Mouse (Mus musculus) thymus, postnatal 4 days (tissue): ENCODE results near the gene Tmem144.

ENCODE experiments used
- DNase-seq: peaks from one replicate; pipeline ENCODE4 v3.0.0; 2021

Gene Tmem144

GRCm38 (mm10) chr3:79857780-79858179 is 5.2 kb upstream of the Tmem144 start:
- DNase-seq = no peak

DNA sequence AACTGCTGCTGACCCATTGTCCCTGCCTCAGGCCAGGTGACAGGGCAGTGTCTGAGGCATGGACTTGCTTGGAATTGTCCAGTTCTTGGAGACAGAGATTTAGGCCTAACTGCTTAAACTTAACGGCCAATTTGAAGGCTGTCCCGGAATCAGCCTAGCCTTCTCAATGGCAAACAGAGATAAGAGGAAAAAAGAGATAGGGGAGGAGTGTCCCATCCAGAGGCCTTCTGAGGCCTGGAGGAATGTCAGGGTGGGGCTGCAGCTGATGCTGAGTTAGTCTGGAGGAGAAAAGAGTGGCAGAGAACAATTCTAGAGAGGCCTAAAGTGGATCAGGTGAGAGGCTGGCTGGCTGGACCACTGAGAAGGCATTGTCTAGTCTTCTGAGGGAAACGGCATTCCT is 465 bp downstream of the Tmem144 start:
- DNase-seq = no peak

- DNase-seq = no peak
Observed at GRCm38 (mm10) chr3:79850656-79851055, 1.9 kb downstream of the Tmem144 start.

- no peak for DNase-seq
Observed at GRCm38 (mm10) chr3:79849621-79850020, 3.0 kb downstream of the Tmem144 start.

- DNase-seq = no peak
Observed at GRCm38 (mm10) chr3:79848841-79849240, 3.7 kb downstream of the Tmem144 start.

- DNase-seq = no peak
Observed at GRCm38 (mm10) chr3:79846633-79847032, 5.9 kb downstream of the Tmem144 start.

- DNase-seq = no peak
Observed at GRCm38 (mm10) chr3:79843999-79844398, 8.6 kb downstream of the Tmem144 start.

GRCm38 (mm10) chr3:79842616-79843016 is 10.0 kb downstream of the Tmem144 start:
- peak; percentile 71 for DNase-seq

- peak; percentile 60 for DNase-seq
Observed at GRCm38 (mm10) chr3:79842165-79842564, 10.4 kb downstream of the Tmem144 start.

DNA sequence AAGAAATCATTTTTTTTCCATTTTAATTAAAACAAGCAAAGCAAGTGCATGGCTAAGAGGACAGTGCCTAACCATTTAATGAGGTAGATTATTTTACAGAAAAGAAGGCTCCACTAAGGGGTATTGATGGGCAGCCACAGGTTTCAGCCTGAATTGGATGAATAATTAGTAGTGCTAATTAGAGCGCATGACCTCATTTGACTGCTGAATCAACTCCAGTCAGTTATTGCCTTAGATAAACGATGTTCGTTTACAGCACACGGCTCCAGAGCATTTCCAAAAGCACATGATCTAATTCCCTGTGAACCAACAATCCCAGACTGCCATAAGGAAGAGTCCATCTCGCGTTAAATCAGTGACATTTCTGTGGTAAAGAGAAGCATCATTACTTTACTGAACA is 11.1 kb downstream of the Tmem144 start:
- DNase-seq = no peak

DNA sequence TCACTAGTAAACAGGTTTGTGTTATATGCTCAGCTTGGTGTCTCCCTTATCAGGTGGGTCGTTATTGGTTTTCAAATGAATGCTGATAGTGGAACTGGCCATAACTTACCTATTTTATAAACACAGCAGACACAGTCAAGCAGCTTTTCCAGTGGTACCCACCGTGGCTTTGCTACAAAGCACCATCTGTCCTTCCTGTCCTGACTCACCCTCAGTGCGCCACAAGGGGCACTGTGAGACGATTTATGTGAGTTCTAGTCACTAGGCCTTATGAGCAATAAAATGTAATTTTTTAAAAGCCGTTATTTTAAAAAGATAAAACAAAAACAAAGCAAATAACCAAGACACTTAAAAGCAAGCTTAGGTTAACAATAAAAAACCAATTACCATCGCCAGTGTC is 13.8 kb downstream of the Tmem144 start:
- peak; percentile 51 for DNase-seq

- no peak for DNase-seq
Observed at GRCm38 (mm10) chr3:79829289-79829688, 23.3 kb downstream of the Tmem144 start.

- DNase-seq = no peak
Observed at GRCm38 (mm10) chr3:79825067-79825780, 27.3 kb downstream of the Tmem144 start.

- no peak for DNase-seq
Observed at GRCm38 (mm10) chr3:79823176-79823575, 29.4 kb downstream of the Tmem144 start.

DNA sequence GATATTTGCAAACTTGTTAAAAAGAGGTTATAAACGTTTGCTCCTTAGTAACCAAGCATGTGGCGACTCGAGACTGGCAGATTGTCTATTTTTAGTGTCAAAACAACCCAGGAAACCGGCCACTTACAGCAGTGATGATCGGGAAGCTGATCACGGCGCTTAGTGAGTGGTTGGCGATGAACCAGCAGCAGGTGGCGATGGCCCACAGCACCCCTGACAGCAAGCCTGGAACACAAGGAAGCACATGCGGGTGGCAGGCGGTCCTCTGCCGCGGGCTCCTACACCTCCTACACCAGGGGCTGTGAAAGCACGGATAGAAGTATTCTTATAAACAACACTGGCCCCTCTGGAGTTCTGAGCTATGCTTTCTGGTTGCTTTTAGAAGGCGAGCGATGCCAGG is 31.4 kb downstream of the Tmem144 start:
- DNase-seq = no peak

- no peak for DNase-seq
Observed at GRCm38 (mm10) chr3:79818202-79818995, 34.2 kb downstream of the Tmem144 start.

DNA sequence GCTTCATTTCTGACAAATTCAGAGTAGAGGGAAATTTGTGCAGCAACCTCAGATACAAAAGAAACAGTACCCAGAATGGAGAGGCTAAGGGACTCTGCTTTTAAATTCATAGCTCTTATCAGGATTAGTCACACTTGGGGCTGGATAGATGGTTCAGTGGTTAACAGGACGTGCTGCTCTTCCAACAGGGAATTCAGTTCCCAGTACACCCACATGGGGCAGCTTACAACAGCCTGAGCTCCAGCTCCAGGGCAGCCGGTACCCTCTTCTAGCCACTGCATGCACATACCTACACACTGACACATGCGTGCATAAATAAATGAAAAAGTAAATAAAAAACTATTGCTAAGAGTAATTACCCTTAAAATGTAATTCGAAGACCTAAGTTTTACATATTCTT is 36.3 kb downstream of the Tmem144 start:
- DNase-seq = no peak

DNA sequence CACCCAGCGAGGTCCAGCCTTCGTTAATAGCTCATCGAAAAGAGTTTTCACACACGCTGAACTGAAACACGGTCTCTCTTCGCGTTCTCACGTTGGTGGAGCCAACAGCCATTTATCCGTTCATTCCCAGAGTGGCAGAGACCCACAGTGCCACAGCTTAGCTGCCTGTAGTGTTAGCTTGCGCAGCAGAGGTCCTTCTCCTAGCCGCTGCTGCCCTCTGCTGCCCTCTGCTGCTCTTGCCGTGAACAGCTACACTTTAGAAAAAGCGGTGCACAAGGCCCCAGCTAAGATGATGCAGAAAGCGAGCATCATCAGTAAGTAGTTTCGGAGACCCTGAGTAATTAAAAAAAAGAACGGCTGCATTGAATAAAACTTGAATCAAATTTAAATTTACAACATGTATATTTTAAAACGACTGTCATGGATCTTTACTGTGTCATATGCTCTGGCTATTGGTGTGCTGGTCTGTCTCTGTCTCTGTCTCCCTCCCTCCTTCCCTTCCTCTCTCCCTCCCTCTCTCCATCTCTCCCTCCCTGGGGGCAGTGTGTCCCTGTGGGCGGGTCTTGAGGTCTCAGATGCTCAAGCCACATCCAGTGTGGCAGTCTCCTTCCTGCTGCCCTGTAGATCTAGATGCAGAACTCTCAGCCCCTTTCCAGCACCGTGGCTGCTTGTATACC is 38.6 kb downstream of the Tmem144 start:
- DNase-seq = peak; percentile 82

DNA sequence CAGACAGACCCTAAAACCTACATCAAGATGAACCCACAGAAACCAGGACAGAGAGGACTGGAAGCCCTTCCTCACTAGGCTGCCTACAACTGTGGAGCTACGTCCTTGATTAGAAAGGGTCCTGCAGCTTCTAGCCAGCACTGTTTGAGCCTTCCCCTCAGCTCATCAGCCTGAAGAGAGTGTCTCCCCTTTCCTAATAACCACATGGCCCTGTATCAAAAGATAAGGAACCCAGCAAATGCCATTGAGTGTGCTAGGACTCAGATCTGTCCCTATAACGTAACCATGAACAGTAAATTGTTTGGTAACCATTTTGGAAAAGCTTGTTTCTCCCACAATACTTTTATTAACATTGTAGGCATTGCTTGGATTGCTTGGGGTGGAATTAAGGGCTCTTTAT is 40.5 kb downstream of the Tmem144 start:
- DNase-seq = no peak

DNA sequence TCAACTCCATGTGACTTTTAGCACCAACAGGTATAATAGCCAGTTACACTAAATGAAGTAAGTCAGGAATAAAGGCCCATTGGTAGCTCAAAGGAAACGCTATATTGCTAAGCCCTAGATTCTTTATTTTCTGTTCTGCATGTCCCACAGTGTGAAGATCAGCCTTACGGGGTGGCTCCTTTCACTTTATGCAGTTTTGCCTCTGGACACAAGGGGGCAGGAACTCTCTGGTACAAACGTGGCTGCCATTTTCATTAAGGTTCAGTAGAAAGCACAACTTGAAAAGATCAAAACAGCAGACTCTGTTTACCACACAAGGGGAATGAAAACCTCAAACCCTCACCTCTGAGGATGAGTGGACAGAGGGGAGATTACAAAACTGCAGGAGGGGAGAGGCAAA is 40.9 kb downstream of the Tmem144 start:
- peak; percentile 53 for DNase-seq

GRCm38 (mm10) chr3:79810563-79810962 is 42.0 kb downstream of the Tmem144 start:
- DNase-seq = no peak

DNA sequence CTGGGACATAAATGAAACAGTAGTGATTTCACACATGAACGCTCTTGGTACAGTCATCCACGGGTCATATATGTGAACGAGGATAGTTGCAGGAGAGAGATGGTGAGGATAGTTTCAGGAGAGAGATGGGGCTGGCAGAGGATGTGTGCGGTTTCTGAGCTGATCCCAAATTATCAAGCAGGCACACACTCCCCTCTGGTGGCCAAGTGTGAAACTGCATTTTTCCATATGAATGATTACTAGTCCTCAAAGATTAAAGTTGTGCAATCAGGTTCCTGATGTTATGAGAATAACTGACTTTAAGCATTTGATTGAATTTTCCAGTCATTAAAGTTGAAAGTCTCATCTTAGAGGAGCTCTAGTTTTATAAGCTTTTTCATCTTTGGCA is 43.4 kb downstream of the Tmem144 start:
- peak; percentile 69 for DNase-seq

GRCm38 (mm10) chr3:79808530-79809179 is 43.9 kb downstream of the Tmem144 start:
- DNase-seq = no peak
